Mouse (Mus musculus): Measurements from ENCODE around the gene Olfr1355.
"Not testable (repeated sequence)": the region's sequence is repeated elsewhere in the genome, so short reads cannot be mapped to it uniquely, and the experiment has no call there.

Olfr1355 gene

GRCm38 (mm10) chr10:78875240-78875639 lies at the start of gene Olfr1355:
Gene Olfr1355 (plus strand): TSS chr10:78875540.
- DNase-seq = no peak

- not testable (repeated sequence) for DNase-seq
Measured at GRCm38 (mm10) chr10:78840456-78840855, 34.9 kb upstream of the Olfr1355 start.

- no peak for DNase-seq
Measured at GRCm38 (mm10) chr10:78852066-78852465, 23.3 kb upstream of the Olfr1355 start, which contains the start of gene Olfr1356. Gene Olfr1356 (minus strand): TSS chr10:78852166.

- DNase-seq = not testable (repeated sequence)
Measured at GRCm38 (mm10) chr10:78912871-78913270, 37.5 kb downstream of the Olfr1355 start, which contains the start of gene Olfr1354. Gene Olfr1354 (plus strand): TSS chr10:78913171.

Measured in right cerebral cortex, postnatal 25 days (tissue).